Mouse (Mus musculus) heart, adult 2 months (tissue): ENCODE data around the gene Krtap6-2. TPM values are rescaled to one million over a fixed set of nuclear protein-coding genes. Genes with fewer than 3 reads are reported as not detected.

ENCODE experiments used
- DNase-seq, 2 experiments: peaks; one replicate each; pipeline ENCODE4 v3.0.0; 2021
- H3K27ac ChIP-seq: fragments of 200-600 bp; 2 replicates; pipeline ENCODE4 v1.8.1; 2022
- H3K27me3 ChIP-seq: fragments of 200-500 bp; 2 replicates; pipeline ENCODE4 v1.6.1; 2012; ENCODE audit warnings: mild to moderate bottlenecking, low read length, inconsistent platforms, mixed read lengths; ENCODE audit not compliant: control insufficient read depth, insufficient read depth
- H3K36me3 ChIP-seq: fragments of 200-500 bp; 2 replicates; pipeline ENCODE4 v1.6.1; 2012; ENCODE audit warnings: low read length, inconsistent platforms; ENCODE audit not compliant: control insufficient read depth, insufficient read depth
- H3K4me1 ChIP-seq: fragments of 200-500 bp; 2 replicates; pipeline ENCODE4 v1.6.1; 2011; ENCODE audit warnings: low read length; ENCODE audit not compliant: control insufficient read depth, insufficient read depth
- H3K4me3 ChIP-seq: fragments of 200-600 bp; 2 replicates; pipeline ENCODE4 v1.8.1; 2022
- H3K79me2 ChIP-seq: fragments of 200-500 bp; replicated peaks from 2 replicates; pipeline ENCODE4 v1.6.1; 2012; ENCODE audit warnings: mild to moderate bottlenecking, inconsistent platforms, low read length, moderate library complexity, mixed read lengths; ENCODE audit not compliant: control insufficient read depth, insufficient read depth
- H3K9ac ChIP-seq: fragments of 200-500 bp; 2 replicates; pipeline ENCODE4 v1.6.1; 2012; ENCODE audit warnings: low read depth, mild to moderate bottlenecking, control low read depth, inconsistent platforms, low read length, mixed read lengths
- CTCF ChIP-seq: fragments of 200-600 bp; IDR thresholded peaks from 2 replicates; pipeline ENCODE4 v1.8.1; 2022; ENCODE audit warnings: antibody characterized with exemption, mild to moderate bottlenecking, moderate library complexity
- EP300 ChIP-seq: fragments of 200-500 bp; IDR thresholded peaks from 2 replicates; pipeline ENCODE4 v1.6.1; 2011; ENCODE audit warnings: low read depth, low read length, control low read depth; ENCODE audit not compliant: insufficient read depth
- POLR2A ChIP-seq: fragments of 200-500 bp; IDR thresholded peaks from 2 replicates; pipeline ENCODE4 v1.6.1; 2011; ENCODE audit warnings: mild to moderate bottlenecking, low read depth, low read length, control low read depth; ENCODE audit not compliant: insufficient read depth
- WGBS: fragments of 180-500 bp; shearing (Covaris S2); methylation state at CpG from one replicate; pipeline ENCODE4 v1.1.7; 2018; 5-methylcytosine and 5-hydroxymethylcytosine counted together
- intact Hi-C: fragments of 180-260 bp; cut with DNase I; formaldehyde crosslinking; loops from one replicate; pipeline ENCODE4 v1.15.1; 2025
- long read RNA-seq: library from polyadenylated mRNA; stranded (forward); transcript quantifications from one replicate; pipeline ENCODE4 v2.0.0, GENCODE M21; 2021
- polyA plus RNA-seq: library from polyadenylated mRNA; depleted of rRNA; stranded (reverse); fragments of >200 nt; gene quantifications from 2 replicates; pipeline ENCODE4 v1.2.3, GENCODE M21; 2012; rRNA removed
- total RNA-seq, 2 experiments: library from RNA; stranded (reverse); gene quantifications; 2 replicates each; pipeline ENCODE4 v1.2.3; 2021

The Krtap6-2 gene
- not detected for total RNA-seq
- not detected in 2 replicates for polyA plus RNA-seq
- long read RNA-seq: 0 reads

GRCm38 (mm10) chr16:89420011-89420410 is at the start of gene Krtap6-2:
Gene Krtap6-2, minus strand, starts transcription at chr16:89420111.
- H3K36me3 ChIP-seq: no peaks in the 10 kb centered on the region
- no peak for DNase-seq
- H3K9ac ChIP-seq: no peak within 1 kb of the TSS
- TF ChIP-seq POLR2A (no peak), EP300 (no peak), CTCF (no peak)
- no peaks in the 10 kb centered on the region for H3K79me2 ChIP-seq
- no peak within 1 kb of the TSS for H3K27ac ChIP-seq
- intact Hi-C loops: no loop called here
- H3K4me3 ChIP-seq: no peak within 1 kb of the TSS
- no peaks in the 10 kb centered on the region for H3K4me1 ChIP-seq
- H3K27me3 ChIP-seq: no peaks in the 10 kb centered on the region
- 87% methylated on average over 3 of the region's 3 CpGs for WGBS

- 48% methylated on average over 5 of the region's 5 CpGs for WGBS
- TF ChIP-seq POLR2A: no peak
- H3K79me2 ChIP-seq: no peaks in the 10 kb centered on the region
- H3K9ac ChIP-seq: no peak overlapping the region
- intact Hi-C loops: no loop called here
- no peak for DNase-seq
- no peak overlapping the region for H3K4me3 ChIP-seq
- no peaks in the 10 kb centered on the region for H3K27me3 ChIP-seq
- H3K27ac ChIP-seq: no peak overlapping the region
- H3K4me1 ChIP-seq: no peaks in the 10 kb centered on the region
- H3K36me3 ChIP-seq: no peaks in the 10 kb centered on the region
These were observed 41.3 kb upstream of the Krtap6-2 start for GRCm38 (mm10) chr16:89461189-89461588.

GRCm38 (mm10) chr16:89429586-89429985 is 9.7 kb upstream of the Krtap6-2 start:
- DNase-seq: no peak
- H3K4me3 ChIP-seq: no peak overlapping the region
- no peak overlapping the region for H3K27ac ChIP-seq
- H3K36me3 ChIP-seq: no peaks in the 10 kb centered on the region
- no peak for TF ChIP-seq POLR2A
- TF ChIP-seq EP300: no peak
- TF ChIP-seq CTCF: no peak
- WGBS: 49% methylated on average over 2 of the region's 2 CpGs
- no peaks in the 10 kb centered on the region for H3K27me3 ChIP-seq
- no peaks in the 10 kb centered on the region for H3K79me2 ChIP-seq
- no peak overlapping the region for H3K9ac ChIP-seq
- H3K4me1 ChIP-seq: no peaks in the 10 kb centered on the region
- intact Hi-C loops: no loop called here

GRCm38 (mm10) chr16:89425310-89425709 is 5.4 kb upstream of the Krtap6-2 start:
- Histone ChIP-seq H3K79me2 (no peaks in the 10 kb centered on the region), H3K36me3 (no peaks in the 10 kb centered on the region), H3K27ac (no peak overlapping the region), H3K27me3 (no peaks in the 10 kb centered on the region), H3K9ac (no peak overlapping the region), H3K4me1 (no peaks in the 10 kb centered on the region), H3K4me3 (no peak overlapping the region)
- WGBS: 21% methylated on average over 5 of the region's 5 CpGs
- no peak for TF ChIP-seq EP300
- TF ChIP-seq POLR2A: no peak
- no peak for TF ChIP-seq CTCF
- DNase-seq: peak in 1 of 2 experiments; percentile 9
- intact Hi-C loops: no loop called here

GRCm38 (mm10) chr16:89416311-89416710 is 3.6 kb downstream of the Krtap6-2 start:
- intact Hi-C loops: no loop called here
- no peak for TF ChIP-seq CTCF
- TF ChIP-seq POLR2A: no peak
- TF ChIP-seq EP300: no peak
- Histone ChIP-seq H3K27ac (no peak overlapping the region), H3K4me3 (no peak overlapping the region), H3K4me1 (no peaks in the 10 kb centered on the region), H3K36me3 (no peaks in the 10 kb centered on the region), H3K79me2 (no peaks in the 10 kb centered on the region), H3K9ac (no peak overlapping the region), H3K27me3 (no peaks in the 10 kb centered on the region)
- WGBS: 69% methylated on average over 3 of the region's 3 CpGs
- DNase-seq: no peak

GRCm38 (mm10) chr16:89410345-89411068 is 9.4 kb downstream of the Krtap6-2 start:
- Histone ChIP-seq H3K4me3 (no peak overlapping the region), H3K36me3 (no peaks in the 10 kb centered on the region), H3K9ac (no peak overlapping the region), H3K27me3 (no peaks in the 10 kb centered on the region), H3K4me1 (no peaks in the 10 kb centered on the region), H3K79me2 (no peaks in the 10 kb centered on the region), H3K27ac (no peak overlapping the region)
- 67% methylated on average over 5 of the region's 5 CpGs for WGBS
- TF ChIP-seq EP300: no peak
- no peak for TF ChIP-seq POLR2A
- TF ChIP-seq CTCF: no peak
- DNase-seq: no peak
- intact Hi-C loops: no loop called here
